Mouse (Mus musculus) T-helper 17 cell (primary cell): Measurements from ENCODE around the gene Syngap1.

Experiments used
- in situ Hi-C, 2 experiments: fragments of 300-600 bp; cut with MboI, MseI; formaldehyde crosslinking; loops; 1 replicate in 1 of 2; 2 replicates in 1 of 2; pipeline ENCODE4 v1.15.1; 2025; ENCODE audit warnings: high pct_unique_total_duplicates in 2 of 2

The Syngap1 gene

GRCm38 (mm10) chr17:26953726-26954125 lies 12.7 kb downstream of the Syngap1 start:
- in situ Hi-C loops: no loop called here

DNA sequence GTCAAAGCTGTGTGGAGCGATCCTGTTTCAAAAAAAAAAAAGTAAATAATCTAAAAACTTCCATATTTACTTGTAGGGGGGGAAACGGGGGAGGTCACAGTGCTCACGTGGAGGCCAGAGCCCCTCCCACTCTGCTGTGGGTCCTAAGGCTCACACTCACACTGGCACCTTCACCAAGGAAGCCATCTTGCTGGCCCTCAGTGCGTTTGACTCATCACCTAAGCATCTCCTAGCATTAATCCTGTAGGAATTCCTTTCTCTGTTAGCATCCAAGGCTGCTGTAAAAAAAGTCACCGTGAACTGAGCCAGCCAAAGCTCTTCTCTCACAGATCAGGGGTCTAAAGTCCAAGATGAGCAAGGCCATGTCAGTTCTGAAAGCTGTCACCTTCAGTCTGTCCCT lies 15.3 kb downstream of the Syngap1 start:
- in situ Hi-C loops: no loop called here

GRCm38 (mm10) chr17:26956895-26957294 lies 15.8 kb downstream of the Syngap1 start:
- in situ Hi-C loops: no loop called here

DNA sequence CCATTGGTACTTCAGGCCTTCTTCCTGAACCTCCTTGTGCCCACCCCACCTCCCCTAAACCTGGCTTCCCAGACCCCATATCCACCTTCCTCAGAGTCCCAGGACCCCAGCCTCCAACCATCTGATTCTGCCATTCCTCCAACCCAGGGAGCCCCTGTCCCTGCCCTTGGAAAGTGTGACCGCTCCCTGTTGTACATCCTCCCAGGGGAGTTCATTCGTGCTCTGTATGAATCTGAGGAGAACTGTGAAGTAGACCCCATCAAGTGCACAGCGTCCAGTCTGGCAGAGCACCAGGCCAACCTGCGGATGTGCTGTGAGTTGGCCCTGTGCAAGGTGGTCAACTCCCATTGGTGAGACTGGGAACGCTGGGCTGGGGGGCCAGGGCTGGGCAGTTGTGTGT lies 16.8 kb downstream of the Syngap1 start:
- in situ Hi-C loops: no loop called here

DNA sequence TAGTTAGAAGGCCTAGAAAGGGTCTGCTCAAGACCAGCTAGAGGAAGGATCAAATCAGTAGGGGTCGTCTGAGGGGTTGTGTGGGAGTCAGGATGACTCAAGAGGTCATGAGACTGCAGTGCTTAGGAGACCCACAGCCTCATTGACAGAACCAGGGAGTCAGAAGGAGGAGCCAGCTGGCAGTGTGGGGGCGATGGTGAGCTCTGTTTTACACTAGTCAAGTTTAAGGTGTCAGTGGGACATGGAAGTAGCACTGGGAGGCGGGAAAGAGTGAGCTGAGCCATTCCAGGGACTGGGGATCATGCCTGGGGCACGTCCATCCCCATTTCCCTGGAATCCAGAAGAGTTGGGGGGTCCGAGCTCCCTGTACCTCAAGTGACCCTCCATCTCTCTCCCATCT lies 17.8 kb downstream of the Syngap1 start:
- in situ Hi-C loops: no loop called here

- in situ Hi-C loops: no loop called here
These were observed 18.8 kb downstream of the Syngap1 start for GRCm38 (mm10) chr17:26959815-26960214.

GRCm38 (mm10) chr17:26961572-26962240 lies 20.7 kb downstream of the Syngap1 start:
- in situ Hi-C loops: no loop called here

- in situ Hi-C loops: no loop called here
These were observed 25.9 kb downstream of the Syngap1 start for GRCm38 (mm10) chr17:26966993-26967392.

- in situ Hi-C loops: no loop called here
These were observed 26.4 kb downstream of the Syngap1 start for GRCm38 (mm10) chr17:26967477-26967876.

GRCm38 (mm10) chr17:26968200-26968611 lies 27.2 kb downstream of the Syngap1 start:
- in situ Hi-C loops: no loop called here

GRCm38 (mm10) chr17:26969257-26969656 lies 28.2 kb downstream of the Syngap1 start:
- in situ Hi-C loops: no loop called here

DNA sequence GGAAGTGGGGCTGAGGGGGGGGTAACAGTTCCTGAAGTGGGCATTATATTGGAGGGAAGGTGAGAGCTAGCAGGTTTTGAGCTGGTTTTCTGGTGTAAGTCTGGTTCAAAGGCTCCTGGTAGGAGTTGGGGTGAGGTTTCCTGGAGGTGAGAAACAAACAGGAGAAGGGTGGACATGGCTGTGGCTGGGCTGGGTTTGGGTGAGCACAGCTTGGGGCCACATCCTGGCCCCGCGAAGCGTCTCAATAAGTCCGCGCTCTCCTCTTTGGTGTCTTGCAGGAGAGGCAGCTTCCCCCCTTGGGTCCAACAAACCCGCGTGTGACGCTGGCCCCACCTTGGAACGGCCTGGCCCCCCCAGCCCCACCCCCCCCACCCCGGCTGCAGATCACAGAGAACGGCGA lies 29.2 kb downstream of the Syngap1 start:
- in situ Hi-C loops: loop anchor here in 1 of 2 experiments (10.0 kb wide), 1 partner anchor 45 kb away; no protein-coding TSS in a partner anchor

DNA sequence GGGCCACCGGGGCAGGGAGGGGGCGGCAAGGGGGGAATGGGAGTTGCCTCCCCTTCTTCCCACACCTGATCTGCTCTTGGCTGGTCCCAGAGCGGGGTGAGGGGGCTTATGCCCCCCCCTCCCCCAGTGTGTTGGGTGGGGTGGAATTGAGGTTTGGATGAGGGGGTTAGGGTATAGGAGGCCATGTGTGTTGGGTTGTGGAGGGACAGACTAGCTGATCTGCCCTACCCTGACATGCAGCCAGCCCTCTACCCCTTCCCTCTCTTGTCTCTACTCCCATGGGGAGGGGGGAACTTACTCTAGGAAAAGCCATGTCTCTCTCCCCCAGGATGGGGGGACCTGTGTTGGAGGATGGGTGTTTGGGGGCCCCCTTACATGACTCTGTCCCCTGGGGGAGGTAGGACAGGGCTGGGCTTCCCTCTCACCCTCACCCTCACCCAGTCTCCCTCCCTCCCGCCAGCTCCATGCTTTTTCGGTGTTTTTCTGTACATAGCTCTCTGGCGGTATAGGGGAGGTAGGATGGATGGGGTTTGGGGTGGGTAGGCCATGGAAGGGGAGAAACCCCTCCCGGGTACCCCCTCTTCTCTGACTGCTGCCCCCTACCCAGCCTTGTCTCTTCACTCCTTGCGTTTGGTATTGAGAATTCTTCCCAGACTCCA lies 30.3 kb downstream of the Syngap1 start:
- in situ Hi-C loops: loop anchor here in 1 of 2 experiments (10.0 kb wide), 1 partner anchor 47 kb away; no protein-coding TSS in a partner anchor

DNA sequence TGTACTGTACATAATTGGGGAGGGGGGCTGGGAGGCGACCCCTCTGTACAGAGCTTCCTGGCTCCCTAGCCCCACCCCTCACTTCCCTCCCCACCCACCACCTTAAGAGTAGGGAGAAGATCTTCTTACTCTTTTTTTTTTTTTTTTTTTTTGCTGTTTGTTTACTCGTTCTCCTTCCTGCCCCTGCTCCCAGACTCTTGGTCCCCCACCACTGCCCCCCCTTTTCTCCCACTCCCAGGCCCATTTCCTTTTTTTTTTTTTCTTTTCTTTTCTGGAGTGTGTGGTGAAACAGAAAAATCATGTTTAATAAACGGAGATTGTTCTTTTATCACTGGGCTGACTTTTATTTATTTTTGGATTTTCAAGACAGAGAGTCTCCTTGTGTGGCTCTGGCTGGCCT lies 31.1 kb downstream of the Syngap1 start:
- in situ Hi-C loops: loop anchor here in 1 of 2 experiments (10.0 kb wide), 1 partner anchor 47 kb away; no protein-coding TSS in a partner anchor

DNA sequence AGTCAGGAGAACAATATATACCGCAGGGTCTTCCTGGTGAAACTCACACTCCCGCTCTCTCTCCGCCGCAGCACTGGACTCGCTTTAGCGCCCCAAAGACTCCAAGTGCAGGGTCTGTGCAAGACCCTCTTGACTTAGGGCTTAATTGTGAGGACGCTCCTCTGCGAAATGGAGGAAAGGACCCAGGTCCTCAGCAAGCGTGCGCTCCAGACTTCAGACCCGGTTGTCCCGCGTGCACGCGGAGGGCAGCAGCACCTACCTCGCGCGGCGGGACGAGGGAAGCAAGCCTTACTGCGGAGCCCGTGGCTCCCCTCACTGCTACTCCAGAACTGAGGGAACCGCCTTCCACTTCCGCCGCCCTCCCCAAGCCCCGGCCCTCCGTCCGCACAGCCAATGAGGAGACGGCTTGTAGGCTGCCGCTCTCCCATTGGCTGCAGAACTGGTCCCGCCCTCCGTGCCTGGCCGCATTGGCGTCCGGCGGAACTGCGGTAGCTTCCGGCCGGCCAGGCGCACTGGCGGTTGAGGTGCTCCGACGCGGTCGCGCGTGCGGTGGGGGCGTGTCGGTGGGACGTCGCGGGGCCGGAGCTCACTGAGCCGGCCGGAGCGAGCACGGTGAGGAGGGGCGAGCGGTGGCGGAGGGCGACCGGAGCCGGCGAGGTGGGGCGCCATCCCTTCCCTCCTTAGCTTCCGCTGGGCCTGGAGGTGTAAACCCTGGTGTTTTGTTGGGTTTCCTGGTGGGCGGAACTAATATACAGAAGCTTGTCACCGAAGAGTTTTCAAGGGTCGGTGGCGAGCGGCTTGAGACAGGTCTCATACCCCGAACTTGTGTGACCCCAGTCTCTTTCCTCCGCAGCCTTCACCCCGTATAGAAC lies 31.9 kb downstream of the Syngap1 start, which contains the start of gene Zbtb9:
Gene Zbtb9 (plus strand): TSS at position 465 of the 872 bp plus-strand sequence.
- in situ Hi-C loops: loop anchor here in 1 of 2 experiments (10.0 kb wide), 1 partner anchor 48 kb away; no protein-coding TSS in a partner anchor

GRCm38 (mm10) chr17:26974547-26974946 lies 33.5 kb downstream of the Syngap1 start:
- in situ Hi-C loops: loop anchor here in 1 of 2 experiments (10.0 kb wide), 1 partner anchor 50 kb away; no protein-coding TSS in a partner anchor

GRCm38 (mm10) chr17:26975415-26975814 lies 34.4 kb downstream of the Syngap1 start:
- in situ Hi-C loops: loop anchor here in 1 of 2 experiments (10.0 kb wide), 1 partner anchor 51 kb away; no protein-coding TSS in a partner anchor

DNA sequence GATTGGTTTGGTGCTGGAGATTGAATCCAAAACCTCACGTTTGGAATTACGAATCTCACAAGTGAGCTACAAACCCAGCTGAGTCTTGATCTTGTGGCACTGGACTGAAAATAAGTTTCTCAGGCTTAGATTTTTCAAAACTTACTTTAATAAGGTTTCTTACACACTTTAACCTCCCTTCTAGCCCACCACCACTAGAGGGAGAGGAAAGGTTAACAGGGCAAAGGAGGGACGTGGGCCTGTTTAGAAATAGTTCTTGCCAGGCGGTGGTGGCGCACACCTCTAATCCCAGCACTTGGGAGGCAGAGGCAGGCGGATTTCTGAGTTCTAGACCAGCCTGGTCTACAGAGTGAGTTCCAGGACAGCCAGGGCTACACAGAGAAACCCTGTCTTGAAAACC lies 36.3 kb downstream of the Syngap1 start:
- in situ Hi-C loops: loop anchor here in 1 of 2 experiments (10.0 kb wide), 1 partner anchor 53 kb away; no protein-coding TSS in a partner anchor

GRCm38 (mm10) chr17:26979426-26979825 lies 38.4 kb downstream of the Syngap1 start:
- in situ Hi-C loops: loop anchor here in 1 of 2 experiments (10.0 kb wide), 1 partner anchor 55 kb away; no protein-coding TSS in a partner anchor

- in situ Hi-C loops: no loop called here
These were observed 40.0 kb downstream of the Syngap1 start for GRCm38 (mm10) chr17:26981050-26981449.

DNA sequence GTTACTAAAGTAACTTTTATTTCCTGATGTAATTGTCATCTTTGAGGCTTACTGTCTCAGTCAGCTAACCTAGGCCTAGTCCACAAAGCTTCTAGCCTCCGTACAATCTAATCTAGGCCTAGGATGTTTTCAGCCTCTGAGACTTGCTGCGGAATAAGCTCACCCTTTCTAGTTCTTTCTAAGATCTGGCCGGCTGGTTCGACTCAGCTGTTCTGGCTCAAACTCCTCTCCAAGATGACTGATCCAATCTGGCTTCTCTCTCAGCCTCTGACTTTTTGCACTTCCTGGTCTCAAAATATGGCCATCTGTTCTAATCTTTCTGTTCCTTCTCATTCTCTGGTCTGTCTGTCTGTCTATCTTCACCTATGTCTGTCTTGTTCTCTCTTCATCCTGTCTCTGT lies 42.3 kb downstream of the Syngap1 start:
- in situ Hi-C loops: no loop called here
